Mouse (Mus musculus) lung, postnatal 25 days (tissue): ENCODE measurements around the gene Snx19.

Experiments
- DNase-seq: peaks from one replicate; pipeline ENCODE4 v3.0.0; 2022; ENCODE audit warnings: low spot score

Snx19 gene

DNA sequence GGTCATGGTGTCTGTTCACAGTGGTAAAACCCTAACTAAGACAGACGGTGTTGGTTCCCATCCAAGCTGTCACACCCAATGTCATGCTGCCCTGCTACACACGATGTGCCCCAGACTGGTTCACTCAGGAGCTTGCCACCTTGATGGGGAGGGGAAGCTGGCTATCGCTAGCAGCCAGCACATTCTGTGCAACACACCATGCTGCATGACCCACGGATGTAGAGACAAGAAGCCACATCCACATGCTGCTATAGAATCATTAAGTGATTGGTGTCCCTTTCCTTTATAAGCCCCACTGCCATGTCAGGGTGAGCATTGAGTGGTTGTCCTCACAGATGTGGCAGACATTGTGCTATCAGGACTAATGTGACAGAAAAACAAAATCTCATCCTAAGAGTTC is 55.2 kb downstream of the Snx19 start:
- DNase-seq, result no peak

DNA sequence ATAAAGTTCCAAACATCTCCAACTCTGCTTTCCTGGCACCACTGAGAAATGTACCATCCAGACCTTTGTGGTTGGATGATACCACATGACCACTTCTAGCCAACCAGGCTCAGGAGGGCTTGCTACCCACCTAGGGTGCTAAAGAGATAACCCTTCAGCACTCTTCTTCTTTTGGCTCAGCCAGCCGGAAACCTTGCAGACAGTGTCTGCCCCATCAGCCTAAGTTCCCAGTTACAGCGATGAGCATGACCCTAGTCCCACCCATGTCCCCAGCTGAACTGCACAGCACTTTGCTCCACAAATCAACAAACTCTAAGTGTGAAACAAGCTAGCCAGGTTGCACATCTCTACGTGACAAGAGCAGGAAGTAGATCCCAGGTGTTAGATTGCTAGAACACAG is 57.3 kb downstream of the Snx19 start:
- no peak for DNase-seq

DNA sequence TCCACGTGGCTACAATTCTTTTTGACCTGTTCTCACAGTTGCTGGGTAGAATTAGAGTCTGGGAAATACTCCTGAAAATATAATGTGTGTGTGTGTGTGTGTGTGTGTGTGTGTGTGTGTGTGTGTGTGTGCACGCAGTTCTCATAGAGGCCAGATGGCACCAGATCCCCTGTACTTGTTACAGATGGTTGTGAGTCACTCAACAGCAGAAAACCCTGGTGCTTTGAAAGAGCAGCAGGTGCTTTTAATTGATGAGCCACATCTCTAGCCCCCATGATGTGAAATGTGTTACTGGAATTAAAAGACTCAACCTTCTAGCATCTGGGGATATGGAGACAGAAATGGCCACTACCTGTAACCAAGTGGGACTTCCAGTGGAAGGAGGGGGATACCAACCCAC is 58.3 kb downstream of the Snx19 start:
- no peak for DNase-seq

DNA sequence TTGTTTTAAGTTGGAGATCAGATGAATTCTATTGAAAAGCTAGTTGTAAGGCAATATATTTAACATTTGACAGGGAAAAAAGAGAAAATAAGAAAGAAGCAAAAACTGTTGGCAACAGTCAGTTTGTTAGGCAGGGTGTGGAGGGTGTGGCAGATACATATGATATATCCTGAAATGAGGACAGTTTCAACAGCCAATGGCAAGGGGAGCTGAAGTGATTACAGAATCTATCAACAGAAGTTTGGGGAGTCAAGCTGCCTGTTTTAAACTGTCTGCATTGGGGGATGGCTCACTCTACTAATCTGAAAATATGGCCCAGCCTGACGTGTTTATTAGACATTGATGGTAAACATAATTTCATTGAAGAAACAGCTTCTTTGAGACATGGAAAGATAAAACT is 61.5 kb downstream of the Snx19 start:
- no peak for DNase-seq

DNA sequence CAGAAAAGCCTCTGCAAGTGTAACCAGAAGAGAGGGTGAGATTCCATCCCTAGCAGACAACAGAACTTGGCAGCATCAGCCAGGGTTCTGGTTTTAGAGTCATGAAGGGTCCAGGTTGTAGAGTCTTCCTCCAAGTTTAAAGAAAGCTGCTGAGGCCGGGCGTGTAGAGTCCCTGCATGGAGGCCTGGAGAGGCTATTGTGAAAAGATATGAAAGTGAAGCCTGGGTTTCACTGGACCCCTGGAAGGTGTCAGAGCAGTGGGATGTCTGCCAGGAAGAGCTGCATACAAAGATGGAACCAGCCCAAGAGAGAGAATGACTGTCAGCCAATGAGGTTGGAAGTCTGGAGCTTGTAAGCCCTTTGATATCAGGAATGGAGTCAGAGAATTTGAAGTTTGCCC is 67.5 kb downstream of the Snx19 start:
- DNase-seq, result no peak

DNA sequence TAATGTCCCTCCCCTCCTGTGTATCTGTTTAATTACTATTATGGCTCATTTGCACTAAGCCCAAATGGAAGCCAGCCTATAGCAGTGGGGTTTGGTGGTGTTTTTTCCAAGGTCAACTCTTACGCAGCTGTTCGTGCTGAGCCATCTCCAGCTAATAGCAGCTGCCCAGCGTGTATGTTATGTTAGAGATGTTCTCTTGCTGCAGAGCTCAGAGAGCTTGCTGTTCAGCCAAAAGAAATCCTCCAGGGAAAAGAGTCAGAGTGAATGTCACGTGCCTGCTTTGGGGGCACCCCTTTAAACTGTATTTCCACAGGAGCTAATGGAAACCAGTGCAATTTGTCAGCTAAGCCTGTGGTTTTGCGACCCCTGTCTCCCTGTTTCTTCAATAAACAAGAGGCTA is 82.1 kb downstream of the Snx19 start:
- DNase-seq, result no peak

DNA sequence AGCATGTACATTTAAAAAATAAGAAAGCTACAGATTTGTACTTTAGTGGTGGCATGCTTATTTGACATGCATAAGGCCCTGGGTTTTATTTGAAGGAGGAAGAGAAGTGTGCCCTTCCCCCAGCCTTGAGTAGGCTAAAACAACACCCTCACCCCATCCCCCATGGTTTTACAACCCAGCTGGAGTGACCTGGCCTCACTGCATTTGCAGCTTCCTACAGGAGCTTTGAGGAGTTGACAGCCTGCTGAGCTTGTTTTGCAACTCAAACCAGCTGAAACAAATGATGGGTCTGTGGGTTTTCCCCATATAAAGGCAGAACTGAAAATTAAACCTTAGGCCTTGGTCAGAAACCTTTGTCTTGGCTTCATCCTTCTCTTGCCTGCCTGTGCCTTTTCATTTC is 89.0 kb downstream of the Snx19 start:
- no peak for DNase-seq
